Mouse (Mus musculus): ENCODE results near the gene Cdx4.

Gene Cdx4

DNA sequence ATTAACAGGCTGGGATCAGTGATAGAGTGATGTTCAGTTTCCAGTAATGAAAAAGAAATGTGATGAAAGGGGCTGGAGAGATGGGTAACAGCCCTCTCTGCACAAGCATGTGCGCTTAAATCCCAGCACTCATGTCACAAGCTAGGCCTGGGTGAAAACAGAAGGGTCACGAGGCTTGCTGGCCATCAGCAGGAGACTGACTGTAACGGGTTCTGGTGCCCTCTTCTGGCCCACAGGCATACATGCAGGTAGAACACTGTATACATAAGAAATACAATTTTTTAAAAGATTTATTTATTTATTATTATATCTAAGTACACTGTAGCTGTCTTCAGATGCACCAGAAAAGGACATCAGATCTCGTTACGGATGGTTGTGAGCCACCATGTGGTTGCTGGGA is 53.1 kb downstream of the Cdx4 start:
- DNase-seq (ENCODE audit: inconsistent age in 2 of 2, low spot score in 1 of 2) = peak in 1 of 2 experiments; percentile 6

Data from adrenal gland, adult (tissue).